Mouse (Mus musculus) E14TG2a.4 (cell line): ENCODE results near the gene Trabd2b.

Experiments used
- CTCF ChIP-seq: conservative IDR thresholded peaks from 2 replicates; pipeline ENCODE4 v1.5.1; 2014; ENCODE audit warnings: low read length
- NANOG ChIP-seq: IDR thresholded peaks from 2 replicates; pipeline ENCODE4 v1.6.1; 2014; ENCODE audit warnings: borderline replicate concordance, low read length, mixed read lengths
- POU5F1 ChIP-seq: IDR thresholded peaks from 2 replicates; pipeline ENCODE4 v1.6.1; 2014; ENCODE audit warnings: low read length, borderline replicate concordance

DNA sequence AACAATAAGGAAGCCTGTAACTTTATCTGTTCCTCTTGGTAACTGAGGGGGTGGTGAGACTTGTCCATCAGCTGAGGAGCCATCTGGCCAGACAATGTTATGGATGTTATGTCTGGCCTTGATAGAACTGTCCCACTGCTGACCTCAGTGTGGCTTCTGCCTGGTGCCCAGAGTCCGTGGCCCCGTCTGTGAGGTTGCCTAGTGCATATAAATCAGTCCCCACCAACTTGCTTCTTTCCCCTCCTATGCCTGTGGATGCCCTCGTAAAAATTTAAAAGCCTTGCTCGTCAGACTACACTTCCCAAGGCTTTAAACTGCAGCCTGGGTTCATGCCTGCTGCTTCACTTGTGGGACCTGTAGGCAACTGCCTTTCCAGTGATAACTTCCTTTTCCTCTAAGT, 85.6 kb downstream of the Trabd2b start:
- TF ChIP-seq CTCF (no peak), POU5F1 (no peak), NANOG (no peak)
